9 mouse cellular contexts compared by ENCODE assay signal in genomic region chr11:20800277-20801092, GRCm38 (mm10). TPM values are rescaled to one million over a fixed set of nuclear protein-coding genes. Genes with fewer than 3 reads are reported as not detected.
DNase-seq lines count a peak whose midpoint lies in the region; ATAC-seq and TF ChIP-seq lines count a peak whose summit lies in the region.
"Had no signal": no experiment of that assay in that cellular context is flagged by ENCODE, and none has a peak within 500 bp of the region (broad histone marks: within the 10 kb centered on the region; RNA-seq: fewer than 3 reads in every experiment).

No protein-coding gene starts in this region.

- 27% methylated on average over 14 of the region's 14 CpGs for WGBS in heart, embryonic 10.5 days
- 10% methylated on average over 14 of the region's 14 CpGs for WGBS in forebrain, postnatal 0 days
- WGBS in limb, embryonic 11.5 days: 27% methylated on average over 14 of the region's 14 CpGs
- WGBS in neural tube, embryonic 13.5 days: 22% methylated on average over 14 of the region's 14 CpGs

- no peaks in the 10 kb centered on the region for H3K27me3 ChIP-seq in heart, embryonic 10.5 days (ENCODE audit: insufficient read depth, poor library complexity, severe bottlenecking)
- no peaks in the 10 kb centered on the region for H3K27me3 ChIP-seq in forebrain, postnatal 0 days (ENCODE audit: insufficient read depth, low read length)
- no peaks in the 10 kb centered on the region for H3K27me3 ChIP-seq in limb, embryonic 11.5 days (ENCODE audit: control insufficient read depth, insufficient read depth, low read length)
- no peaks in the 10 kb centered on the region; the same call in 1 of the 2 replicates for H3K27me3 ChIP-seq in neural tube, embryonic 13.5 days

- peak; percentile 54 for ATAC-seq in forebrain, postnatal 0 days
- peak; percentile 70; the same call in 1 of the 2 replicates for ATAC-seq in limb, embryonic 11.5 days (ENCODE audit: insufficient number of reproducible peaks, low FRiP score, low TSS enrichment, low read depth)
- ATAC-seq in neural tube, embryonic 13.5 days (ENCODE audit: low read depth): peak; percentile 56

- TF ChIP-seq CTCF in forebrain, postnatal 0 days (IDR thresholded peaks at IDR 0.05; ENCODE audit: low read depth): no peak

- peak overlapping the region; percentile 35 for H3K9ac ChIP-seq in forebrain, postnatal 0 days
- no peak overlapping the region for H3K9ac ChIP-seq in limb, embryonic 11.5 days (ENCODE audit: low read length)
- no peak overlapping the region for H3K9ac ChIP-seq in neural tube, embryonic 13.5 days

- H3K9me3 ChIP-seq in heart, embryonic 10.5 days: peaks cover 4% of the 10 kb centered on the region; the same call in 1 of the 2 replicates
- no peaks in the 10 kb centered on the region for H3K9me3 ChIP-seq in forebrain, postnatal 0 days (ENCODE audit: low read length)
- no peaks in the 10 kb centered on the region for H3K9me3 ChIP-seq in limb, embryonic 11.5 days (ENCODE audit: control insufficient read depth, low read length)
- H3K9me3 ChIP-seq in neural tube, embryonic 13.5 days: no peaks in the 10 kb centered on the region

- H3K4me3 ChIP-seq in heart, embryonic 10.5 days: peak overlapping the region; percentile 29
- no peak overlapping the region for H3K4me3 ChIP-seq in forebrain, postnatal 0 days (ENCODE audit: low read depth, low read length)
- H3K4me3 ChIP-seq in limb, embryonic 11.5 days (ENCODE audit: low read depth, low read length): no peak overlapping the region
- no peak overlapping the region for H3K4me3 ChIP-seq in neural tube, embryonic 13.5 days

- H3K36me3 ChIP-seq in heart, embryonic 10.5 days: no peaks in the 10 kb centered on the region
- no peaks in the 10 kb centered on the region for H3K36me3 ChIP-seq in forebrain, postnatal 0 days (ENCODE audit: insufficient read depth)
- no peaks in the 10 kb centered on the region for H3K36me3 ChIP-seq in limb, embryonic 11.5 days (ENCODE audit: control insufficient read depth, insufficient read depth, low read length)
- H3K36me3 ChIP-seq in neural tube, embryonic 13.5 days: no peaks in the 10 kb centered on the region

- peak overlapping the region; percentile 25 for H3K27ac ChIP-seq in heart, embryonic 10.5 days
- no peak overlapping the region for H3K27ac ChIP-seq in forebrain, postnatal 0 days (ENCODE audit: low read depth, low read length)
- no peak overlapping the region for H3K27ac ChIP-seq in limb, embryonic 11.5 days (replicated peaks; ENCODE audit: low read depth, low read length)
- H3K27ac ChIP-seq in neural tube, embryonic 13.5 days (replicated peaks): peak overlapping the region; percentile 54; the same call in 1 of the 2 replicates

- intact Hi-C loops in heart, postnatal 36 days (cut with DNase I): no loop called here
- intact Hi-C loops in gastrocnemius, postnatal 36 days (cut with DNase I): no loop called here

- H3K4me1 ChIP-seq in heart, embryonic 10.5 days: peaks cover 9% of the 10 kb centered on the region
- no peaks in the 10 kb centered on the region for H3K4me1 ChIP-seq in forebrain, postnatal 0 days (ENCODE audit: insufficient read depth)
- H3K4me1 ChIP-seq in limb, embryonic 11.5 days (ENCODE audit: control insufficient read depth, insufficient read depth, low read length): peaks cover 2% of the 10 kb centered on the region; the same call in 1 of the 2 replicates
- H3K4me1 ChIP-seq in neural tube, embryonic 13.5 days (replicated peaks): peaks cover 12% of the 10 kb centered on the region

- peak; percentile 69 for DNase-seq in heart, embryonic 10.5 days (ENCODE audit: low spot score)
- DNase-seq in heart, postnatal 36 days: no peak
- peak; percentile 50 for DNase-seq in forebrain, postnatal 0 days
- DNase-seq in limb, embryonic 11.5 days (ENCODE audit: low spot score): peak; percentile 61
- no peak for DNase-seq in frontal cortex, postnatal 10 days (ENCODE audit: low spot score in 2 of 2)
- no peak for DNase-seq in gastrocnemius, postnatal 36 days
- DNase-seq in gastrocnemius, postnatal 25 days: no peak
- DNase-seq: B cell, adult 2 months had no signal

- 0 out of 2 replicates have a peak overlapping the region, but pooled peaks have one; percentile 1 for H3K4me2 ChIP-seq in forebrain, postnatal 0 days (ENCODE audit: low read depth)
- no peak overlapping the region for H3K4me2 ChIP-seq in limb, embryonic 11.5 days (ENCODE audit: low read depth, severe bottlenecking)
- 0 out of 2 replicates have a peak overlapping the region, but pooled peaks have one; percentile 2 for H3K4me2 ChIP-seq in neural tube, embryonic 13.5 days

RNA-seq across cellular contexts. Expression of gene Lgalsl, which starts 30.4 kb away (rescaled TPM):
- polyA plus RNA-seq in heart, embryonic 10.5 days (2016; fragmentation: Nextera tagmentation; extraction: Ambion mirVana): 44.5 and 53.4 TPM in 2 replicates
- 10 to 100 TPM; 31.1 to 38.4 TPM for total RNA-seq in heart, postnatal 36 days (2021)
- 104 and 119 TPM in 2 replicates for total RNA-seq in forebrain, postnatal 0 days (2014; rRNA removed)
- polyA plus RNA-seq in forebrain, postnatal 0 days (2015; fragmentation: Nextera tagmentation; extraction: Ambion mirVana): 71.9 and 78.3 TPM in 2 replicates
- 28.1 and 29.6 TPM in 2 replicates for polyA plus RNA-seq in limb, embryonic 11.5 days (2014; fragmentation: Nextera tagmentation; extraction: Ambion mirVana)
- 50.9 and 51.6 TPM in 2 replicates for polyA plus RNA-seq in neural tube, embryonic 13.5 days (2015; fragmentation: Nextera tagmentation; extraction: Ambion mirVana)
- total RNA-seq in gastrocnemius, postnatal 36 days (2021): 10 to 100 TPM; 67.3 to 74.4 TPM
- 10 to 100 TPM; 64.0 to 79.7 TPM for total RNA-seq in gastrocnemius, postnatal 25 days (2021)

RNA-seq across cellular contexts. Expression of gene Aftph, which starts 59.1 kb away (rescaled TPM):
- 13.9 and 14.2 TPM in 2 replicates for polyA plus RNA-seq in heart, embryonic 10.5 days (2016; fragmentation: Nextera tagmentation; extraction: Ambion mirVana)
- 10 to 100 TPM; 22.1 to 23.3 TPM for total RNA-seq in heart, postnatal 36 days (2021)
- total RNA-seq in forebrain, postnatal 0 days (2014; rRNA removed): 52.9 and 73.9 TPM in 2 replicates
- 17.3 and 24.2 TPM in 2 replicates for polyA plus RNA-seq in forebrain, postnatal 0 days (2015; fragmentation: Nextera tagmentation; extraction: Ambion mirVana)
- polyA plus RNA-seq in limb, embryonic 11.5 days (2014; fragmentation: Nextera tagmentation; extraction: Ambion mirVana): 16.5 and 19.0 TPM in 2 replicates
- 33.0 and 38.3 TPM in 2 replicates for polyA plus RNA-seq in neural tube, embryonic 13.5 days (2015; fragmentation: Nextera tagmentation; extraction: Ambion mirVana)
- total RNA-seq in gastrocnemius, postnatal 36 days (2021): 10 to 100 TPM; 14.3 to 15.1 TPM
- total RNA-seq in gastrocnemius, postnatal 25 days (2021): 10 to 100 TPM; 13.8 to 15.2 TPM

Comparison
In these comparisons a context has a peak if more than half of its experiments do, and no peak if none do; other contexts are left out.
1. DNase-seq: peak in heart, embryonic 10.5 days (single experiment), forebrain, postnatal 0 days (single experiment) and limb, embryonic 11.5 days (single experiment); none in heart, postnatal 36 days (0 of 2), frontal cortex, postnatal 10 days (0 of 2), gastrocnemius, postnatal 36 days (0 of 2) and gastrocnemius, postnatal 25 days (single experiment).
2. H3K27ac ChIP-seq: peak in heart, embryonic 10.5 days (single experiment) and neural tube, embryonic 13.5 days (single experiment); none in forebrain, postnatal 0 days (single experiment) and limb, embryonic 11.5 days (single experiment).
3. Peak in every context shown above with its lines, with median percentiles within 50 percentile points of each other: ATAC-seq.